Mouse (Mus musculus) midbrain, embryonic 14.5 days (tissue): ENCODE measurements around the gene Tomm40. TPM values are rescaled to one million over a fixed set of nuclear protein-coding genes. Genes with fewer than 3 reads are reported as not detected.

Source experiments
- ATAC-seq: fragments of 200-750 bp; cut with Nextera tagmentation; 2 replicates; pipeline ENCODE4 v1.8.0; 2017; ENCODE audit warnings: moderate number of reproducible peaks, moderate library complexity; ENCODE audit not compliant: low FRiP score, low TSS enrichment
- DNase-seq: peaks from one replicate; pipeline ENCODE4 v3.0.0-alpha.2; 2015
- H3K27ac ChIP-seq: fragments of 300-500 bp; sonication (generic); replicated peaks from 2 replicates; pipeline ENCODE4 v1.5.1; 2014; ENCODE audit warnings: mild to moderate bottlenecking, low read depth, low read length, moderate library complexity
- H3K27me3 ChIP-seq: fragments of 300-500 bp; sonication (generic); 2 replicates; pipeline ENCODE4 v1.6.1; 2014; ENCODE audit warnings: low read length, control low read depth, mixed read lengths; ENCODE audit not compliant: control insufficient read depth, insufficient read depth
- H3K36me3 ChIP-seq: fragments of 300-500 bp; sonication (generic); 2 replicates; pipeline ENCODE4 v1.6.1; 2014; ENCODE audit warnings: low read length, control low read depth; ENCODE audit not compliant: control insufficient read depth, insufficient read depth
- H3K4me1 ChIP-seq: fragments of 300-500 bp; sonication (generic); 2 replicates; pipeline ENCODE4 v1.6.1; 2014; ENCODE audit warnings: mild to moderate bottlenecking, antibody characterized with exemption, low read length, control low read depth; ENCODE audit not compliant: control insufficient read depth, insufficient read depth
- H3K4me2 ChIP-seq: fragments of 300-500 bp; sonication (generic); 2 replicates; pipeline ENCODE4 v1.6.1; 2014; ENCODE audit warnings: mild to moderate bottlenecking, low read length, moderate library complexity
- H3K4me3 ChIP-seq: fragments of 300-500 bp; sonication (generic); replicated peaks from 2 replicates; pipeline ENCODE4 v1.5.1; 2014; ENCODE audit warnings: low read depth, low read length
- H3K9ac ChIP-seq: fragments of 300-500 bp; sonication (generic); replicated peaks from 2 replicates; pipeline ENCODE4 v1.6.1; 2014; ENCODE audit warnings: mild to moderate bottlenecking, low read length, moderate library complexity
- H3K9me3 ChIP-seq: fragments of 300-500 bp; sonication (generic); 2 replicates; pipeline ENCODE4 v1.6.1; 2016; ENCODE audit warnings: low read length, control low read depth, mixed read lengths; ENCODE audit not compliant: control insufficient read depth
- WGBS: fragments of 180-500 bp; shearing (Covaris S2); extraction: QIAGEN DNeasy Blood & Tissue Kit; methylation state at CpG from one replicate; pipeline ENCODE4 v1.1.7; 2014; 5-methylcytosine and 5-hydroxymethylcytosine counted together
- polyA plus RNA-seq: library from polyadenylated mRNA; unstranded; fragments of >200 nt; fragmentation: Nextera tagmentation; extraction: Ambion mirVana; gene quantifications from 2 replicates; pipeline ENCODE4 v1.2.1, GENCODE M21; 2014

Gene Tomm40
- polyA plus RNA-seq, 1 experiment from 2014 or later = 120 TPM

- WGBS = 95% methylated on average over 34 of the region's 34 CpGs
- no peak overlapping the region for H3K27ac ChIP-seq
Observed at GRCm38 (mm10) chr7:19696336-19696873, 18.8 kb downstream of the Tomm40 start.

GRCm38 (mm10) chr7:19695881-19696280 lies 19.4 kb downstream of the Tomm40 start:
- H3K4me1 ChIP-seq = peaks cover 16% of the 10 kb centered on the region
- ATAC-seq (no peak), DNase-seq (no peak)
- no peaks in the 10 kb centered on the region for H3K36me3 ChIP-seq
- no peak overlapping the region for H3K4me3 ChIP-seq
- 91% methylated on average over 6 of the region's 6 CpGs for WGBS
- no peaks in the 10 kb centered on the region for H3K9me3 ChIP-seq
- H3K27me3 ChIP-seq = no peaks in the 10 kb centered on the region
- H3K9ac ChIP-seq = no peak overlapping the region
- no peak overlapping the region for H3K4me2 ChIP-seq
- no peak overlapping the region for H3K27ac ChIP-seq

More at GRCm38 (mm10) chr7:19696336-19696873, 18.8 kb downstream of the Tomm40 start:
- ATAC-seq (no peak), DNase-seq (no peak)
- Histone ChIP-seq H3K36me3 (0 out of 2 replicates have a peak, but pooled peaks cover under 1% of the 10 kb centered on the region), H3K4me2 (no peak overlapping the region), H3K4me1 (peaks cover 16% of the 10 kb centered on the region), H3K9ac (no peak overlapping the region), H3K4me3 (no peak overlapping the region), H3K27me3 (no peaks in the 10 kb centered on the region), H3K9me3 (no peaks in the 10 kb centered on the region)

- Histone ChIP-seq H3K9me3 (no peaks in the 10 kb centered on the region), H3K4me3 (no peak overlapping the region), H3K27ac (no peak overlapping the region), H3K36me3 (no peaks in the 10 kb centered on the region), H3K27me3 (no peaks in the 10 kb centered on the region), H3K4me2 (no peak overlapping the region), H3K9ac (no peak overlapping the region), H3K4me1 (peaks cover 16% of the 10 kb centered on the region)
- ATAC-seq (no peak), DNase-seq (no peak)
- WGBS = 63% methylated on average over 8 of the region's 8 CpGs
Observed at GRCm38 (mm10) chr7:19695213-19695594, 20.0 kb downstream of the Tomm40 start.

- Histone ChIP-seq H3K9ac (no peak overlapping the region), H3K36me3 (no peaks in the 10 kb centered on the region), H3K9me3 (no peaks in the 10 kb centered on the region), H3K4me2 (no peak overlapping the region), H3K4me3 (no peak overlapping the region), H3K4me1 (peaks cover 16% of the 10 kb centered on the region), H3K27me3 (no peaks in the 10 kb centered on the region), H3K27ac (no peak overlapping the region)
- no peak for ATAC-seq
- WGBS = 90% methylated on average over 10 of the region's 10 CpGs
- no peak for DNase-seq
Observed at GRCm38 (mm10) chr7:19694336-19695212, 20.7 kb downstream of the Tomm40 start.

- Histone ChIP-seq H3K4me3 (no peak overlapping the region), H3K36me3 (no peaks in the 10 kb centered on the region), H3K27me3 (no peaks in the 10 kb centered on the region), H3K27ac (no peak overlapping the region), H3K9me3 (no peaks in the 10 kb centered on the region), H3K4me2 (no peak overlapping the region), H3K9ac (no peak overlapping the region), H3K4me1 (peaks cover 5% of the 10 kb centered on the region; the same call in 1 of the 2 replicates)
- DNase-seq = peak; percentile 9
- ATAC-seq = no peak
- WGBS = 22% methylated on average over 10 of the region's 10 CpGs
Observed at GRCm38 (mm10) chr7:19693421-19693820, 21.8 kb downstream of the Tomm40 start.

GRCm38 (mm10) chr7:19691873-19692865 lies 23.1 kb downstream of the Tomm40 start, which contains the start of gene Apoc1:
Gene Apoc1 (minus strand): TSS chr7:19692660.
- no peak for ATAC-seq
- H3K9ac ChIP-seq = no peak within 1 kb of the TSS
- no peaks in the 10 kb centered on the region for H3K36me3 ChIP-seq
- no peaks in the 10 kb centered on the region for H3K4me1 ChIP-seq
- 45% methylated on average over 28 of the region's 28 CpGs for WGBS
- no peaks in the 10 kb centered on the region for H3K27me3 ChIP-seq
- DNase-seq = no peak
- no peak within 1 kb of the TSS for H3K4me3 ChIP-seq
- no peaks in the 10 kb centered on the region for H3K9me3 ChIP-seq
- no peak within 1 kb of the TSS for H3K27ac ChIP-seq
- H3K4me2 ChIP-seq = no peak within 1 kb of the TSS

- H3K4me2 ChIP-seq = no peak overlapping the region
- H3K4me3 ChIP-seq = no peak overlapping the region
- ATAC-seq (no peak), DNase-seq (no peak)
- no peaks in the 10 kb centered on the region for H3K27me3 ChIP-seq
- no peaks in the 10 kb centered on the region for H3K36me3 ChIP-seq
- no peak overlapping the region for H3K27ac ChIP-seq
- WGBS = 79% methylated on average over 6 of the region's 6 CpGs
- H3K9ac ChIP-seq = no peak overlapping the region
- H3K4me1 ChIP-seq = no peaks in the 10 kb centered on the region
- H3K9me3 ChIP-seq = no peaks in the 10 kb centered on the region
Observed at GRCm38 (mm10) chr7:19691434-19691833, 23.8 kb downstream of the Tomm40 start.

- WGBS = 85% methylated on average over 4 of the region's 4 CpGs
- Histone ChIP-seq H3K36me3 (no peaks in the 10 kb centered on the region), H3K4me1 (no peaks in the 10 kb centered on the region), H3K27me3 (no peaks in the 10 kb centered on the region), H3K27ac (no peak overlapping the region), H3K9me3 (no peaks in the 10 kb centered on the region), H3K9ac (no peak overlapping the region), H3K4me2 (no peak overlapping the region), H3K4me3 (no peak overlapping the region)
- DNase-seq (no peak), ATAC-seq (no peak)
Observed at GRCm38 (mm10) chr7:19690845-19691244, 24.4 kb downstream of the Tomm40 start.
